Mouse (Mus musculus) megakaryocyte, adult 5-6 weeks (primary cell): Measurements from ENCODE around the gene Macrod2. TPM values are rescaled to one million over a fixed set of nuclear protein-coding genes. Genes with fewer than 3 reads are reported as not detected.

Experiments used
- ATAC-seq: 2 replicates; pipeline ENCODE4 v1.8.0; 2016; ENCODE audit warnings: mild to moderate bottlenecking, inconsistent platforms; ENCODE audit not compliant: poor library complexity, severe bottlenecking
- total RNA-seq, 2 experiments: library from RNA; stranded (forward) in 1 of 2; stranded (reverse) in 1 of 2; fragments of 153-499, 151-499 nt in 1 of 2; fragments of 221-1000, 200-1000 nt in 1 of 2; gene quantifications; 2 replicates each; pipeline versions ENCODE4 v1.2.3 to v1.2.4; 2015 to 2017

The Macrod2 gene
- total RNA-seq, 2 experiments from 2014 or later = 0.31 to 1.7 TPM

DNA sequence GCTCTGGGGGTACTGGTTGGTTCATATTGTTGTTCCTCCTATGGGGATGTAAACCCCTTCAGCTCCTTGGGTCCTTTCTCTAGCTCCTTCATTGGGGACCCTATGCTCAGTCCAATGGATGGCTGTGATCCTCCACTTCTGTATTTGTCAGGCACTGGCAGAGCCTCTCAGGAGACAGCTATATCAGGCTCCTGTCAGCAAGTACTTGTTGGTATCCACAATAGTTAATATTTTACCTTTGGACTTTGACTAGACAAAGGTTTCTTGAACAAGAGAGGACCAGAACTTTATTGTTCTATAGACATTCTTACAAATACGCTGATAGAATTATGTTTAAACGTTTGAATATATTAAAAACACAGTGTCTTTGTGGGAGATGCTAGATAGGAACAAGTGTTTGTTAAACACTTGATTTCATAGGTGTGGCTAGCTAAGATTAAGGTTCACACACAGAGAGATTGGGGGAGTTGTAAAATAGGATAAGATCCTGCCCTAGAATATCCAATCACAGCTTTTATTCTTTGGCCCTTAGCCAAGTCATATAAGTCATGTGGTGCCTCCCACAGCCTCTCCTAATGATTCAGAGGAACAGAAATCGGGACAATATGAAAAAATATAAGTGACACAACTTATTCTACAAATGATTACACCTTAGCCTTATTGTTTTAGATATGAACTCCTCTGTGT, 501.4 kb downstream of the Macrod2 start:
- ATAC-seq = no peak

DNA sequence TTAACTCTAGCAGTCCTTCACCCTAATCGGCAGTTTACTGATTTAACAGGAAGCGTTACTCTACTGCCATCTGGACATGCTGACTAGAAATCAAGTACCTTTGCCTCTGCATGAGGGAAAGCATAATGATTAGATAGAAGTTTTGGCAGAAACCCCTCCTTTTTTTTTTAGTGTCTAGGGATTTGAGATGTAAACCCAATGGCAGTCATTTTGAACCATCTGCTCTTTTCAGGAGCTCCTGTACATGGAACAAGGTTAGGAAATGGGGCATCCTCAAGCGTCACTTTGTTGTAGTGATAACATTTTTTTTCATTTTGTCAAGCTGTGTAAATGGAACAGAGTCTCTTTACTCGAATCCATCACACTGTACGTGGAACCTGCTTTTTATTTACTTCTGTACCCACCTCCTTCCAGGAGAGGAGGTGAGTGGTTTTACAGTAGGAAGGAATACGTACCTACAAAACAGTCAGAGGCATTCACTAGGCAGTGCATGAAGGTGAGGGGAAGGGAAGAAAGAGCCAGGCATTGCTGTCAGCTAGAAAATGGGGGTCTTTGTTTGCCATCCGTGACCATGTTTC, 503.4 kb downstream of the Macrod2 start:
- no peak for ATAC-seq

GRCm38 (mm10) chr2:140905331-140905730, 510.2 kb downstream of the Macrod2 start:
- no peak for ATAC-seq

DNA sequence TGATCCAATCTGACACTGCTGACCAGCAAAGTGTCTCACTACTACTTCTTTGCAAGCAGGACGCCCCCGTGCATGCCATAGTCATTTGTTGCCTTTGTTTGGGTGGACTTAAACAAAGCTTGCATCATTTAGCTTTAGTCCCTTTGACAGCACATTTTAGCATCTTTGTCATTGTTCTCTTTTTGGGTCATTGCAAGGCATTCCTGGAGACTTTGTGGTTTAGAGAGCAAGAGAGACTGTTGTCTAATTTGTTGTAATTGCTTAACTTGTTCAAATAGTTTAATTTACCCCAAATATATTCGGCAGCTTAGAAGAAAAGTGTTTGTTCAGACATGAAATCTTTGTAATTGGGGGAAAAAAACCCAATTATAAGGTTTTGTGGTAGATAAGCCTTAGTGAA, 511.0 kb downstream of the Macrod2 start:
- no peak for ATAC-seq

DNA sequence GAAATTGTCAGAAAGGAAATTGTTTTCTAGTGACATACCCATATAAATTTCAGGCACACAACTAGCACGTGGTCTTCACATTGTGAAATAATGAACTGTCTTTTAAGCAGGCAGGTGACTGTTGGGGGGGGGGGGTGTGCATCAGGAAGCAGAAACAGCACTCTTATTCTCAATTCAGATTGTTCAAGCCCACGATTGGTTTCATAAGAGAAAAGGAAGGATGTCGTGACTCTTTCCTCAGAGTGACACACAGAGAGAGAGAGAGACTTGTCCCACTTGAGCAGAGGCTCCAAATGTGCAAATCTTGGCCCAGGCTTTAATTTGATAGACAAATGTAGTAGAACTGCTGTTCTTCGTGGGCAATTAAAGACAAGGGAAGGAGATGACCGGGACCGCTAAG, 516.4 kb downstream of the Macrod2 start:
- no peak for ATAC-seq

DNA sequence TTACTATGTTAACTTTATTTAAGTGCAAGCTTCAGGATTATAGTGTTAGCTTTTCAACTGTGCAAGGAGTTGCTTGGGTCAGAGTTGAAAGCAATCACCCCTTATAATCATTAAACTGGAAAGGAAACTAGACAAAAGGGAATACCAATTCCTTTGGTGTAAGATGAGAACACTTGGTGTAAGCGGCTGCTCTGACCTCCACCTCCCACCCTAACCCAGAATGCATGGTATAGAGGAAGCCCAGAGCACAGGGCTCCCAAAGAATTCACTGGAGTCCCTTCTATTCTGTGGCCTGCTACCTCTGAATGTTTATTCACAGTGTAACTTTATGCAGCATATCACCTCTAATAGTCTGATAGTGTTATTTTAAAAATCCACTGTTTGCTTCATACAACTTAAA, 517.1 kb downstream of the Macrod2 start:
- no peak for ATAC-seq

GRCm38 (mm10) chr2:140912931-140913330, 517.8 kb downstream of the Macrod2 start:
- no peak for ATAC-seq

DNA sequence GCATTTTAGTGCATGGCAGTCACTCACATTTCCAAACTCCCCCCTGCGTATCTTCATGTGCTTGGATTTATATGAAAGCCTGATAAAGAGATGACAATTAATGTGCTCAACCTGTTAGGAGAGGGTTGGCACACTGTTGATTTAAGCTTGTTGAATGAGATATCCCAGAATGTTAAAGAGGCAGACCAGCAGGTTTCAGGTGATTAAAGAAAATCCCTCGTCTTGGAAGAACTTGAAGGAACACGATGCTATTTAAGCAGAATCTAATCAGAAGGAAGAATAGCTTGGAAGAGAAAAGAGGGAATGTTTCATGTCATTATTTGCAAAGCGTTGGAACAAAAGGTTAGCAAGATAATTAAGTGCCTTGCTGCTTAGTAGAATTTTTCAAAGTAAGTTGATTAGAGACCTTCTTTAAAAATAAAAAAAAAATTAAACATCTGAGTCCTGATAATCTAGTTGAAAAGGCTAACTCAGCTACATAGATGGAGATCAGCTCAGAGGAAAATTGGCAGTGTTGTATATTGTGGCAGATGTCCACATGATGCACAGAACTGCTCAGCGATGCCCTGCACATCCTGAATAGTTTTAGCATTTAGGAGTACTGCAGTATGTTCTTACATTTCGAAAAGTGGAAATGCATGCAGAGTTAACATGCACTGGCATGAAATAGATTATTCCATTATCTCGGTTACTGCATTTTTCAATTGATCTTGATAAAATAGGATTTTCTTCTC, 518.7 kb downstream of the Macrod2 start:
- ATAC-seq = no peak

GRCm38 (mm10) chr2:140926922-140927321, 531.8 kb downstream of the Macrod2 start:
- 0 out of 2 replicates have a peak, but pooled peaks have one; percentile 47 for ATAC-seq

DNA sequence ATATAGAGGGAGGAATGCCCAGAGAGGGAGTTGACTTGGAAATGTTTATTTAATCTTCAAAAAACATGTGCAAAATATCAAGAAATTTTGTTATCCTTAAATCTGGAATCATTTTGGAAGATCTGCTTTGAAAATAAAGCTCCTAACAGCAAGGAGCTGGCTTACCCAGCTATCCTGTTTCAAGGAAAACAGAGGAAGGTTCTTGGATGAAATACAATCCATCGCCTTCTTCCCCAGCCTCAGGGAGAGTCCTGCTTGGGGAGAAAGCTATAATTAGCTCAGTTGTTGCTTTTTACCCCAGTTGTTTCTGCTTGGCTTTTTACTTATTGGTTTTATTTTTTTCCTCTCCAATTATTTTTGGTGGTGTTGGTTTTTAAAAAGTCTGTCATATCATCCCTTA, 539.4 kb downstream of the Macrod2 start:
- ATAC-seq = no peak

GRCm38 (mm10) chr2:140949461-140949860, 554.4 kb downstream of the Macrod2 start:
- no peak for ATAC-seq

DNA sequence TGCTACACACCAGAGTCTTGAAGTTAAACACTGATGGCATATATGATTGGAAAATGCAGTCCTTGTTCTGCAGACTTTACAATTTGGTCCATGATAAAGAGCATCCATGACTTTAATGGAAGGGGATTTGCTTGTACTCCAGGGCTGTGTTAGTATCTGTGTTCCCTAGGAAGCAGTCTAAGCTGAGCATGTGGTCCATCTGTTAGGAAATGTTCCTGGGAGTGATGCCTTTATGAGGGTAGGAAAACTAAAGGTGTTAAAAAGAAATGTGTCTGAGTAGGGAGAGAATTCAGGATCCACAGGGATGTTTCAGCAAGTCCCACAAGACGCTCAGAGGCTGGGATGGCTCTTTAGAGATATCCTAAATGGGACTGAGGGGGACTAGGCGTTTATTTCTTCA, 564.1 kb downstream of the Macrod2 start:
- no peak for ATAC-seq

DNA sequence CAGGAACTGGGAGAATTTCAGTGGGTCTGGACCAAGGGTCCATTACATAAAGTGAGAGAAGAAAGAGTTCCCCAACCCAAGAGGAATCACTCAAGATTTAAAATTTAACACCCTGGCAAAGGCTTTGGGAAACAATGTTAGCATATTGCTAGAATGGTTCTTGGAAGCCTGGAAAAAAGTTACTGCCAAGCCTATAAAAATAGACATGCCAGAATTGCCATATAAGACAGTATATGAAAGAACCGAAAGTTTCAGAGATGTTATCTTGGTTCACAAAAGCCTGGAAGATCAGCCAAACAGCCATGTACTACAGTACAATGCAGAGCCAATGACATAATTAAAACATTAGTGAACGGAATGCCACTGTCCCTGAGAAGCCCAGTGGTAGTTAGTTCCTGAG, 575.1 kb downstream of the Macrod2 start:
- no peak for ATAC-seq

DNA sequence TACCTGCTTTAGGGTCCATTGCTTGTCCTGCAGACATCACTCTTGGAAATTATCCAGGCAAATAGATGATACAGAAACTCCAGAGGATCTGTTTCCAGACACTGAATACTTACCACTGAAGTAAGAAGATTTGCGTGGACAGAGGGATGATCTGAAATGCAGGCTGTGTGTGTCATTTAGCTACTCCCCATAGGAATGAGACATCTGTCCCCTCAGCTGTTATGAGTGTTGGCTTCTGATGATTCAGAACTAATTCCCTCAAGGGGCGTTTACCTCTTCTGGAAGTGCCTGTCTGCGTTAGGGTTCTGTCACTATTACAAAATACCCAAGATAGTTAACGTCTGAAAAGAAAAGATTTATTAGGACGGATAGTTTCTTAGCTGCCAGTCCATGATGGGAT, 576.7 kb downstream of the Macrod2 start:
- ATAC-seq = no peak

GRCm38 (mm10) chr2:140985670-140986372, 590.7 kb downstream of the Macrod2 start:
- ATAC-seq = no peak

- no peak for ATAC-seq
Measured at GRCm38 (mm10) chr2:141003846-141004245, 608.7 kb downstream of the Macrod2 start.

- no peak for ATAC-seq
Measured at GRCm38 (mm10) chr2:141004326-141004725, 609.2 kb downstream of the Macrod2 start.

DNA sequence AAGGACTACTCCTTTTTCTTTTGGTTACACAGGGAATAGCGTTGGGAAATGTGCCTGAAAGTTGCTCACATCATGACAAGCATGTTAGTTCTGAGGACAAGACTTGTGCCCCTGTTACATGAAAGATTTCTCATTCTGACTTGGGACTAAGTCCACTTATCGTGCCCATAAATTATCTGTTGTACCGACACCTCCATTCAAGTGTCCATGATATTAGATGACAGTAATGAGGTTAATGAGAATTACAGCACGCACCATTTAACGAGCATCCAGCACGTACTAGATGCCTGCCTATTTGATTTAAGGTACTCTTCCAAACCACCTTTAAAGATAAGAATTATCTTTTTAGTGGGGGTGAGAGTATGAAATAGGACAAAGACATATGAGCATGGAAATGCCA, 610.5 kb downstream of the Macrod2 start:
- ATAC-seq = no peak

- no peak for ATAC-seq
Measured at GRCm38 (mm10) chr2:141007725-141008124, 612.6 kb downstream of the Macrod2 start.

DNA sequence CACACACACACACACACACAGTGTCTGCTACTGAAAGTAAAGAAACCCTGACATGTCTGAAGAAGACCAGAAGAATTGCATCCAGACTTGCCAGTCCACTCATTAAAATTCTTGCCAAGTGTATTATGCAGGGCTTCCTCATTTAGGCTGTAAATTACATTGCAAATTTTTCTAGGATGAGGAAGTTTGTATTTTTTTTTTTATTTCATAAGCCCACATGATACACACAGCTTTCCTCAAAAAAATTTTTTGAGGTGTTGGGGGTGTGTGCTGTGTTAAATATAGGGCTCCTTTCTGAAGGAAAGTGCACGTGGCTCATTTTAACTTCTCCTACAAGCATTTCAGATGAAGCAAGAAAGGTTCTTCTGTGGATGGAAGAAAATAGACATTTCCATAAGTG, 613.3 kb downstream of the Macrod2 start:
- ATAC-seq = no peak

DNA sequence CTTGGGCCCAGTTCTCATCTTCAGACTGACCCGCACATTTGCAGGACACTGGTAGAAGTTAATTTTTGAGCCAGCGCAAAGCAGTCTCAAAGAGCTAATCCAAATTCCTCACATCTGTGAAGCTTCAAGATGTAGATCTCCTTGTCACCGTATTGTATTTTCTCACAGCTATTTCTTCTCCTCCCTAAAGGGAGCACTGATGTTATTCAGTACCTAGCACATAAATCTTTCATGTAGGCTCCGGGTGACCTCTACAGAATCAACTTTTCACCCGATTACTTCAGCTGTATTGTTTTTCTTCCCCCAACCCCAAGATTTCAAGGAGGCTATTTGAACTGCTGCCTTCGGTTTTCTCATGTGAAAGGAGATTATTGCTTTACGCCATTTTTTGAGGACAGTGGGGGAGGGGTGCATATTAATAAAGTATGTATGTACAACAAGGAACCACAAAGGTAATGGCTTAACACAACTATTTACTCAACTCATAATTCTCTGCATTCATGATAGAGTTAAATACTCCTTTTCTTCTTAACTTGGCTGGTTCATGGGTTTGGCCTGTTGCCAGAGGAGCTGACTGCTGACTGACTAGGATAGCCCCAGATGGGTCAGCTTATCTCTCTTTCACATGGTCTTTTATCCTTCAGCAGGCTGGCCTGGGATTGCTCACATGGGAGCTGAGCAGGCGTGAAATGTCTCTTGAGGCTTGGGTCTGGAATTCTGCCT, 618.5 kb downstream of the Macrod2 start:
- no peak for ATAC-seq
